Mouse (Mus musculus): ENCODE data around the gene Nt5c3b. TPM values are rescaled to one million over a fixed set of nuclear protein-coding genes. Genes with fewer than 3 reads are reported as not detected.

Gene Nt5c3b
- polyA plus RNA-seq, 1 experiment: 83.4 TPM

GRCm38 (mm10) chr11:100435678-100436246 is 5.8 kb downstream of the Nt5c3b start:
- no peak overlapping the region for H3ac ChIP-seq (ENCODE audit: control insufficient read depth, insufficient read length, low read depth)
- peaks cover 46% of the 10 kb centered on the region for H3K36me3 ChIP-seq (ENCODE audit: control insufficient read depth, insufficient read depth)
- no peak for TF ChIP-seq MYOG (IDR thresholded peaks at IDR 0.05; ENCODE audit: control insufficient read depth, extremely low read depth, insufficient read length)
- TF ChIP-seq MAX (IDR thresholded peaks at IDR 0.05): no peak
- TF ChIP-seq FOSL1 (IDR thresholded peaks at IDR 0.05; ENCODE audit: insufficient read depth, low read length, poor library complexity, severe bottlenecking): no peak
- TF ChIP-seq CTCF (IDR thresholded peaks at IDR 0.05; ENCODE audit: control insufficient read depth, insufficient read depth, insufficient read length): no peak
- no peak for TF ChIP-seq CEBPB (IDR thresholded peaks at IDR 0.05; ENCODE audit: low read depth)
- TF ChIP-seq USF1 (IDR thresholded peaks at IDR 0.05; ENCODE audit: low read depth): no peak
- TF ChIP-seq MYOD1 (IDR thresholded peaks at IDR 0.05; ENCODE audit: control insufficient read depth, insufficient read length, low read depth): no peak
- peaks cover 29% of the 10 kb centered on the region for H3K79me2 ChIP-seq (ENCODE audit: control insufficient read depth, insufficient read depth)
- no peak overlapping the region for H3K4me3 ChIP-seq (ENCODE audit: insufficient read depth, poor library complexity, severe bottlenecking)
- no peaks in the 10 kb centered on the region for H3K79me3 ChIP-seq (ENCODE audit: low read depth)
- no peaks in the 10 kb centered on the region for H3K27me3 ChIP-seq (ENCODE audit: control insufficient read depth, insufficient read depth, insufficient read length)

DNA sequence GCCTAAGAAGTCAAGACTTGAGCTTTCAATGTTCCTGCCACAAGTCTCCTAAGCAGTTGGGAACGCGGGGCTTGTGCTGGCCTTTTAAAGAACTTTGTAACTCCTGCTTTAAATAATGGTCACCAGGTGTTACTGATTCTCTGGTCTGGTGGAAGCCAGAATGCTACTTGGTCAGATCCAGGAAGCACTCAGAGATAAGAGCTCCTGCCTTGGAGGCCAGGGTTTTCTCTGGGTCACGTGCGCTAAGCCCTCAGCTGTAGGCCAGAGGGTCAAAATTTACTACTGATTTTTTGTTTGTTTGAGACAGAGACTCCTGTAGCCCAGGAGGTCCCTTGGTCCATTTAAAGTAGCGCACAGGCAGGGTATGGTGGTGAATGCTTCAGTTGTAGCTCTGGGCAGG is 9.6 kb downstream of the Nt5c3b start:
- Histone ChIP-seq H3K36me3 (ENCODE audit: control insufficient read depth, insufficient read depth) (peaks cover 40% of the 10 kb centered on the region), H3K79me3 (ENCODE audit: low read depth) (no peaks in the 10 kb centered on the region), H3K27me3 (ENCODE audit: control insufficient read depth, insufficient read depth, insufficient read length) (no peaks in the 10 kb centered on the region), H3ac (ENCODE audit: control insufficient read depth, insufficient read length, low read depth) (no peak overlapping the region), H3K4me3 (ENCODE audit: insufficient read depth, poor library complexity, severe bottlenecking) (no peak overlapping the region), H3K79me2 (ENCODE audit: control insufficient read depth, insufficient read depth) (no peaks in the 10 kb centered on the region)
- TF ChIP-seq CTCF (IDR thresholded peaks at IDR 0.05; ENCODE audit: control insufficient read depth, insufficient read depth, insufficient read length): no peak
- no peak for TF ChIP-seq MYOD1 (IDR thresholded peaks at IDR 0.05; ENCODE audit: control insufficient read depth, insufficient read length, low read depth)
- TF ChIP-seq MAX (IDR thresholded peaks at IDR 0.05): no peak
- no peak for TF ChIP-seq USF1 (IDR thresholded peaks at IDR 0.05; ENCODE audit: low read depth)
- no peak for TF ChIP-seq CEBPB (IDR thresholded peaks at IDR 0.05; ENCODE audit: low read depth)
- TF ChIP-seq MYOG (IDR thresholded peaks at IDR 0.05; ENCODE audit: control insufficient read depth, extremely low read depth, insufficient read length): no peak
- no peak for TF ChIP-seq FOSL1 (IDR thresholded peaks at IDR 0.05; ENCODE audit: insufficient read depth, low read length, poor library complexity, severe bottlenecking)

GRCm38 (mm10) chr11:100430052-100430451 is 11.6 kb downstream of the Nt5c3b start:
- H3K79me3 ChIP-seq (ENCODE audit: low read depth): no peaks in the 10 kb centered on the region
- no peaks in the 10 kb centered on the region for H3K27me3 ChIP-seq (ENCODE audit: control insufficient read depth, insufficient read depth, insufficient read length)
- TF ChIP-seq CTCF (IDR thresholded peaks at IDR 0.05; ENCODE audit: control insufficient read depth, insufficient read depth, insufficient read length) (no peak), MAX (IDR thresholded peaks at IDR 0.05) (no peak), CEBPB (IDR thresholded peaks at IDR 0.05; ENCODE audit: low read depth) (no peak), FOSL1 (IDR thresholded peaks at IDR 0.05; ENCODE audit: insufficient read depth, low read length, poor library complexity, severe bottlenecking) (no peak)
- no peak overlapping the region for H3ac ChIP-seq (ENCODE audit: control insufficient read depth, insufficient read length, low read depth)
- H3K79me2 ChIP-seq (ENCODE audit: control insufficient read depth, insufficient read depth): no peaks in the 10 kb centered on the region
- no peak overlapping the region for H3K4me3 ChIP-seq (ENCODE audit: insufficient read depth, poor library complexity, severe bottlenecking)
- H3K36me3 ChIP-seq (ENCODE audit: control insufficient read depth, insufficient read depth): peaks cover 38% of the 10 kb centered on the region

- H3K4me3 ChIP-seq (ENCODE audit: insufficient read depth, poor library complexity, severe bottlenecking): no peak overlapping the region
- no peaks in the 10 kb centered on the region for H3K79me2 ChIP-seq (ENCODE audit: control insufficient read depth, insufficient read depth)
- no peaks in the 10 kb centered on the region for H3K27me3 ChIP-seq (ENCODE audit: control insufficient read depth, insufficient read depth, insufficient read length)
- no peaks in the 10 kb centered on the region for H3K79me3 ChIP-seq (ENCODE audit: low read depth)
- no peak overlapping the region for H3ac ChIP-seq (ENCODE audit: control insufficient read depth, insufficient read length, low read depth)
- H3K36me3 ChIP-seq (ENCODE audit: control insufficient read depth, insufficient read depth): peaks cover 46% of the 10 kb centered on the region
- TF ChIP-seq MYOD1 (IDR thresholded peaks at IDR 0.05; ENCODE audit: control insufficient read depth, insufficient read length, low read depth): no peak
- TF ChIP-seq CTCF (IDR thresholded peaks at IDR 0.05; ENCODE audit: control insufficient read depth, insufficient read depth, insufficient read length): no peak
- TF ChIP-seq CEBPB (IDR thresholded peaks at IDR 0.05; ENCODE audit: low read depth): no peak
- TF ChIP-seq MYOG (IDR thresholded peaks at IDR 0.05; ENCODE audit: control insufficient read depth, extremely low read depth, insufficient read length): no peak
- no peak for TF ChIP-seq FOSL1 (IDR thresholded peaks at IDR 0.05; ENCODE audit: insufficient read depth, low read length, poor library complexity, severe bottlenecking)
- TF ChIP-seq USF1 (IDR thresholded peaks at IDR 0.05; ENCODE audit: low read depth): no peak
- no peak for TF ChIP-seq MAX (IDR thresholded peaks at IDR 0.05)
These were observed 12.9 kb downstream of the Nt5c3b start for GRCm38 (mm10) chr11:100428612-100429199.

DNA sequence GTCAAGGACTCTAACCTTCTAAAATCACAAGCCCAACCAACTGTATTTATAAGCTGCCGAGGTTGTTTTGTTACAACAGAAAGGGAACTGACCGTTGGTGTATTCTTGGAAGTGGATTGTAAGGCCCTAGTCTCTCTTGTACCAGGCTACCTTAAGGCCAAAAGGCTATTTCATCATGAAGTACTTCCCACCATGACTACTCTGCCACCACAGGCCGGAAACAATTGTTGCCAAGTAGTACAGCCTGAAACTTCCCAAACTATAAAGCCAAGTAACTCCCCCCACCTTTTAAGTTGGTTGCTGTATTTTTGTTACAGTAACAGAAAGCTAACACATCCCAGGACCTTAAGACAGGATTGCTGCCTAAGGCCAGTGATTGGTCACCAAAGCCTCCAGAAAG is 14.8 kb downstream of the Nt5c3b start:
- H3K36me3 ChIP-seq (ENCODE audit: control insufficient read depth, insufficient read depth): peaks cover 56% of the 10 kb centered on the region
- TF ChIP-seq FOSL1 (IDR thresholded peaks at IDR 0.05; ENCODE audit: insufficient read depth, low read length, poor library complexity, severe bottlenecking): no peak
- no peak for TF ChIP-seq MYOD1 (IDR thresholded peaks at IDR 0.05; ENCODE audit: control insufficient read depth, insufficient read length, low read depth)
- no peak for TF ChIP-seq USF1 (IDR thresholded peaks at IDR 0.05; ENCODE audit: low read depth)
- TF ChIP-seq MAX (IDR thresholded peaks at IDR 0.05): no peak
- TF ChIP-seq CTCF (IDR thresholded peaks at IDR 0.05; ENCODE audit: control insufficient read depth, insufficient read depth, insufficient read length): no peak
- TF ChIP-seq CEBPB (IDR thresholded peaks at IDR 0.05; ENCODE audit: low read depth): no peak
- no peak for TF ChIP-seq MYOG (IDR thresholded peaks at IDR 0.05; ENCODE audit: control insufficient read depth, extremely low read depth, insufficient read length)

More for the DNA sequence above, 14.8 kb downstream of the Nt5c3b start:
- H3K79me2 ChIP-seq (ENCODE audit: control insufficient read depth, insufficient read depth): no peaks in the 10 kb centered on the region
- H3K27me3 ChIP-seq (ENCODE audit: control insufficient read depth, insufficient read depth, insufficient read length): no peaks in the 10 kb centered on the region
- no peaks in the 10 kb centered on the region for H3K79me3 ChIP-seq (ENCODE audit: low read depth)
- no peak overlapping the region for H3ac ChIP-seq (ENCODE audit: control insufficient read depth, insufficient read length, low read depth)
- H3K4me3 ChIP-seq (ENCODE audit: insufficient read depth, poor library complexity, severe bottlenecking): no peak overlapping the region
